ENCODE assay signal across 25 mouse cellular contexts in the genomic region with DNA sequence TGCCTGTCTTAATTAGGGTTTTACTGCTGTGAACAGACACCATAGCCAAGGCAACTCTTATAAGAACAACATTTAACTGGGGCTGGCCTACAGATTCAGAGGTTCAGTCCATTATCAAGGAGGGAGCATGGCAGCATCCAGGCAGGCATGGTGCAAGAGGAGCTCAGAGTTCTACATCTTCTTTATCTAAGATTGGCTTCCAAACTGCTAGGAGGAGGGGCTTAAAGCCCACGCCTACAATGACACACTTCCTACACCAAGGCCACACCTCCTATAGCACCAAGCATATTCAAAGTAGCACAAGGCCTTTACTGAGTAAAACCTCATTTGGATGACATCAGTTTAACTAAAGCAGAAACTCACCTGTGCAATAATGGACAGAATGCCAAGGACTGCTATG. TPM values are rescaled to one million over a fixed set of nuclear protein-coding genes. Genes with fewer than 3 reads are reported as not detected.
DNase-seq lines count a peak whose midpoint lies in the region; ATAC-seq lines count a peak whose summit lies in the region.
"Had no signal": no experiment of that assay in that cellular context is flagged by ENCODE, and none has a peak within 500 bp of the region (broad histone marks: within the 10 kb centered on the region; RNA-seq: fewer than 3 reads in every experiment).

No protein-coding gene starts in this region.

- no peak overlapping the region for H3K27ac ChIP-seq in heart, embryonic 12.5 days (ENCODE audit: poor library complexity, severe bottlenecking)
- no peak overlapping the region for H3K27ac ChIP-seq in liver, embryonic 16.5 days (ENCODE audit: low read length)
- H3K27ac ChIP-seq: embryonic facial prominence, embryonic 12.5 days; forebrain, embryonic 10.5 days; hindbrain, embryonic 14.5 days; macrophage had no signal

- DNase-seq in heart, postnatal 4 days: no peak
- no peak for DNase-seq in layer of hippocampus, adult 11-12 months (ENCODE audit: low spot score)
- no peak for DNase-seq in lung, postnatal 25 days (ENCODE audit: low spot score)
- no peak for DNase-seq in gastrocnemius, adult 18-20 months (ENCODE audit: low spot score)
- no peak for DNase-seq in retina, embryonic 14.5 days (ENCODE audit: low spot score)
- DNase-seq: cerebellum, postnatal 36 days; kidney, adult 18-20 months; kidney, postnatal 36 days; lung, adult 18-20 months; thymus, adult 18-20 months had no signal

- no peak overlapping the region for H3K4me3 ChIP-seq in heart, embryonic 12.5 days
- H3K4me3 ChIP-seq in liver, embryonic 16.5 days (ENCODE audit: low read depth, low read length): no peak overlapping the region
- H3K4me3 ChIP-seq: embryonic facial prominence, embryonic 12.5 days; forebrain, embryonic 10.5 days had no signal

- no peaks in the 10 kb centered on the region for H3K9me3 ChIP-seq in heart, embryonic 12.5 days (replicated peaks)
- no peaks in the 10 kb centered on the region for H3K9me3 ChIP-seq in liver, embryonic 16.5 days (replicated peaks; ENCODE audit: control insufficient read depth, low read length)
- H3K9me3 ChIP-seq: embryonic facial prominence, embryonic 12.5 days; forebrain, embryonic 10.5 days had no signal

- 78% methylated on average over 1 of the region's 1 CpGs for WGBS in heart, embryonic 12.5 days
- 43% methylated on average over 1 of the region's 1 CpGs for WGBS in liver, embryonic 16.5 days (ENCODE audit: insufficient replicate concordance)

- peaks cover 77% of the 10 kb centered on the region for H3K36me3 ChIP-seq in heart, embryonic 12.5 days
- peaks cover 38% of the 10 kb centered on the region for H3K36me3 ChIP-seq in liver, embryonic 16.5 days (ENCODE audit: control insufficient read depth, insufficient read depth)

- 0 out of 2 replicates have a peak, but pooled peaks cover 2% of the 10 kb centered on the region for H3K4me1 ChIP-seq in heart, embryonic 12.5 days (replicated peaks)
- H3K4me1 ChIP-seq in liver, embryonic 16.5 days (ENCODE audit: control insufficient read depth, low read depth, low read length): peaks cover 5% of the 10 kb centered on the region
- H3K4me1 ChIP-seq: embryonic facial prominence, embryonic 12.5 days; forebrain, embryonic 10.5 days had no signal

- no peak overlapping the region for H3K9ac ChIP-seq in heart, embryonic 12.5 days
- no peak overlapping the region for H3K9ac ChIP-seq in liver, embryonic 16.5 days (ENCODE audit: low read depth, low read length)
- H3K9ac ChIP-seq: embryonic facial prominence, embryonic 12.5 days; hindbrain, embryonic 14.5 days had no signal

- no peak overlapping the region for H3K4me2 ChIP-seq in heart, embryonic 12.5 days
- H3K4me2 ChIP-seq in liver, embryonic 16.5 days (ENCODE audit: low read depth, low read length): no peak overlapping the region
- H3K4me2 ChIP-seq: embryonic facial prominence, embryonic 12.5 days; hindbrain, embryonic 14.5 days had no signal

- ATAC-seq in heart, embryonic 12.5 days (ENCODE audit: insufficient number of reproducible peaks, low FRiP score): 0 out of 2 replicates have a peak, but pooled peaks have one; percentile 48
- 0 out of 2 replicates have a peak, but pooled peaks have one; percentile 62 for ATAC-seq in erythroblast, adult 5-6 weeks (replicated peaks; ENCODE audit: low FRiP score, poor library complexity, severe bottlenecking)
- peak; percentile 71 for ATAC-seq in liver, embryonic 16.5 days (ENCODE audit: low read depth)
- ATAC-seq: midbrain, embryonic 16.5 days had no signal

- H3K27me3 ChIP-seq in heart, embryonic 12.5 days (replicated peaks): no peaks in the 10 kb centered on the region
- no peaks in the 10 kb centered on the region for H3K27me3 ChIP-seq in liver, embryonic 16.5 days (ENCODE audit: control insufficient read depth, insufficient read depth, low read depth, low read length)
- H3K27me3 ChIP-seq: embryonic facial prominence, embryonic 12.5 days had no signal

RNA-seq across cellular contexts. Expression of gene Mfsd14a, which starts 22.5 kb away (rescaled TPM):
- polyA plus RNA-seq in heart, embryonic 12.5 days (2016; fragmentation: Nextera tagmentation; extraction: Ambion mirVana): 64.8 and 65.5 TPM in 2 replicates
- 10 to 100 TPM; 33.5 to 33.6 TPM for total RNA-seq in heart, postnatal 4 days (2021)
- 27.6 and 28.4 TPM in 2 replicates for total RNA-seq in erythroblast, adult 5-6 weeks (2015; ENCODE audit: low replicate concordance)
- 12.5 and 16.7 TPM in 2 replicates for total RNA-seq in erythroblast, adult 5-6 weeks (2017; ENCODE audit: low replicate concordance)
- polyA plus RNA-seq in liver, embryonic 16.5 days (2015; fragmentation: Nextera tagmentation; extraction: Ambion mirVana): 32.0 and 32.8 TPM in 2 replicates
- 10 to 100 TPM; 10.5 to 11.0 TPM for total RNA-seq in gastrocnemius, adult 18-20 months (2021)

RNA-seq across cellular contexts. Expression of gene Trmt13, which starts 25.6 kb away (rescaled TPM):
- polyA plus RNA-seq in heart, embryonic 12.5 days (2016; fragmentation: Nextera tagmentation; extraction: Ambion mirVana): 21.8 and 24.0 TPM in 2 replicates
- total RNA-seq in heart, postnatal 4 days (2021): 1 to 10 TPM; 7.1 to 9.0 TPM
- total RNA-seq in erythroblast, adult 5-6 weeks (2015; ENCODE audit: low replicate concordance): 0.38 and 13.2 TPM in 2 replicates
- 10.1 and 10.7 TPM in 2 replicates for total RNA-seq in erythroblast, adult 5-6 weeks (2017; ENCODE audit: low replicate concordance)
- polyA plus RNA-seq in liver, embryonic 16.5 days (2015; fragmentation: Nextera tagmentation; extraction: Ambion mirVana): 7.0 and 7.3 TPM in 2 replicates
- total RNA-seq in gastrocnemius, adult 18-20 months (2021): 1 to 10 TPM; 3.3 to 4.6 TPM

RNA-seq across cellular contexts. Expression of gene Gm43191, which starts 41.0 kb away (rescaled TPM):
- polyA plus RNA-seq in heart, embryonic 12.5 days (2016; fragmentation: Nextera tagmentation; extraction: Ambion mirVana): not detected in 2 replicates
- 1 to 10 TPM in 1 of 2 experiments, not detected in 1; 1.8 TPM for total RNA-seq in heart, postnatal 4 days (2021)
- total RNA-seq in erythroblast, adult 5-6 weeks (2015; ENCODE audit: low replicate concordance): not detected in 2 replicates
- 3.5 TPM in 1 of 2 replicates, not detected in the other for total RNA-seq in erythroblast, adult 5-6 weeks (2017; ENCODE audit: low replicate concordance)
- polyA plus RNA-seq in liver, embryonic 16.5 days (2015; fragmentation: Nextera tagmentation; extraction: Ambion mirVana): not detected in 2 replicates
- total RNA-seq in gastrocnemius, adult 18-20 months (2021): not detected
- total RNA-seq: gastrocnemius, postnatal 4 days; layer of hippocampus, postnatal 25 days; left cerebral cortex, postnatal 25 days had no signal
- polyA plus RNA-seq: C2C12; embryonic facial prominence, embryonic 12.5 days; frontal cortex, adult 2 months; heart, postnatal 0 days; hindbrain, embryonic 14.5 days; macrophage; midbrain, embryonic 16.5 days; neural tube, embryonic 11.5 days had no signal

RNA-seq across cellular contexts. Expression of gene Sass6, which starts 45.2 kb away (rescaled TPM):
- 19.9 and 21.0 TPM in 2 replicates for polyA plus RNA-seq in heart, embryonic 12.5 days (2016; fragmentation: Nextera tagmentation; extraction: Ambion mirVana)
- 1 to 10 TPM; 9.3 to 10.0 TPM for total RNA-seq in heart, postnatal 4 days (2021)
- total RNA-seq in erythroblast, adult 5-6 weeks (2015; ENCODE audit: low replicate concordance): 10.7 and 16.3 TPM in 2 replicates
- total RNA-seq in erythroblast, adult 5-6 weeks (2017; ENCODE audit: low replicate concordance): 19.8 and 31.5 TPM in 2 replicates
- polyA plus RNA-seq in liver, embryonic 16.5 days (2015; fragmentation: Nextera tagmentation; extraction: Ambion mirVana): 17.3 and 17.8 TPM in 2 replicates
- total RNA-seq in gastrocnemius, adult 18-20 months (2021): 1 to 10 TPM; 1.6 to 2.0 TPM
